Mouse (Mus musculus): ENCODE data around the gene Tap1.
A peak's percentile ranks its signal among the peaks of the same experiment; 100 is the strongest.
"Not testable (repeated sequence)": the region's sequence is repeated elsewhere in the genome, so short reads cannot be mapped to it uniquely, and the experiment has no call there.

The Tap1 gene

DNA sequence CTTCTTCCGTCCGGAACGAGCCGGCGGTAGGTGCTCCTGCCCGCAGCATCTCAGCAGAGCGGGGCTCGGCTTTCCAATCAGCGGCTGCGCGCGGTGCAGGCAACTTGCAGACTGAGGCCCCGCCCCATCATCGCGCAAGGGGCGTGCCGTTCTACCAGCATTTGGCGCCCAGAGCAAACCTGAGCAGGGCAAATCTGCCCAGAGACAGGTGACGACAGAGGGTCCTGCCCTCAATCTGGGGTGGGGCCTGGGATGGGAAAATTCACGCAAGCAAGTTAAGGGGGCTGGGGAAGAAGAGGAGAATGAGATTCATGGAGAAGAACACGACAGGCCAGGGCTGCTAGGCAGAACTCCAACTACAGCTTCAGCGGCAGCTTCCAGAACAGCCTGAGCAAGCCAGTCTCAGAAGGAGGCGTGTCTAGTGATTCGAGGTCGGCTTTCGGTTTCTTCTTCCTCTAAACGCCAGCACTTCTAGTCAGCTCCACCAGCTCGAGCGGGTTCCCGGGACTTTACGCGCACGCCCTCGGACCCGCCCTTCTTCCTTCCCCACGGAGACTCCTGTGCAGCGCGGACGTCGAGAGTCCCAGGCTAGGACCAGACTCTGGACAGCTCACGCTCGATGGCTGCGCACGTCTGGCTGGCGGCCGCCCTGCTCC lies at the start of gene Tap1, which contains the start of gene Psmb9:
Tap1 (plus strand) TSS at position 293 of the 656 bp plus-strand sequence.
Psmb9 (minus strand) TSS at position 504 of the 656 bp plus-strand sequence.
- DNase-seq (ENCODE audit: low spot score), result peak; percentile 99

DNA sequence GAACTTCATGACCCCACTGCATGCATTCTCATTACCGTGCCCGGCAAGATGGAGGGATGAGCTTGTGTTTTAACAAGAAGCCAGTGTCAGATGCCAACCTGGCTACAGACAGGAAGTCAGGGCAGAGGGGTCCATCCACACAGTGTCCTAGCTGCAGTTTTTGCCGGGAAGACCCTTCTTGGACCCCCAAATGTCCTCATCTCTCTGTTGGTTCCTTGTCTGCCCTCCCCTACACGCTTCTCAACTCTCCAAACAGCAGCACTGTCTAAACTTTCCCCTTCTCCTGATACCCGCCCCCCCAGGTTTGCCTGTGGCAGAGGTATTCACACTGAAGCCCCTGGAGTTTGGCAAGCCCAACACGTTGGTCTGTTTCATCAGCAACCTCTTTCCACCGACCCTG lies 49.8 kb upstream of the Tap1 start:
- DNase-seq (ENCODE audit: low spot score), result no peak

DNA sequence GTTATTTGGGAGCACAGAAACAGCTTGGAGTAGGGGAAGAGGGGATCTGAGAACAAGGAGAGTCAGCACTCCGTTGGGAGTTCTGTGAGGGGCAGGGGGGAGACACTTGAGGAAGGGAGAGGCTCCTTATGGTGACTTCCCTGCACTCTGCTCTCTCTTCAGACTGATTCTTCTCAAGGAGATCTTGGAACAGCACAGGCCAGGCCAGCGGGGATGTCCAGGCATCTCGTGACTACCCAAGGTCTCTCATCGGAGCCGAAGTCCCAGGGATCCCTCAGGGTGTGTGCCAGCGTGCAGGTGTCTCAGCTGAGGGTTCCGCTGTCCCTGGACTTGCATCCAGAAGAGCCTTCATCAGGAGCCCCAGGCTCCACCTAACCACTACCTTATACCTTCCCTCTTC lies 48.7 kb upstream of the Tap1 start:
- no peak for DNase-seq (ENCODE audit: low spot score)

DNA sequence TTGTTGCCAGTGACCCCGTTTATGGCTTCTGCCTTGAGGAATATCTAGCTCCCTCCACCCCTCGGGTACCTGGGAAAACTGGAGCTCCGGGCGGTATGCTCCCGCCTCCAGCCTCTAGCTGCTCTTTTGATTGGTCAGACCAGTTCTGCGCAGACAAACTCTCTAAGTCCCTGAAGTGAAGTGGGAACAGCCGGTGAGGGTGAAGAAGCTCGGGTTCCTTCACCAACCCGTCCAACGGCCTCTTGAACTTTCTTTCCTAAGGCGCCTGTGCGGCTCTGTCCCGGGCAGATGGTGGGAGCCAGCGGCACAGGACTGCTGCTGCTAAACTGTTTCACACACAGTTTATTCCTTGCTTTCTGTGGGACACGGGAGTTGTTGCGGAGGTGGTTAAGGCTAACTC lies 47.9 kb upstream of the Tap1 start:
- DNase-seq (ENCODE audit: low spot score), result no peak

DNA sequence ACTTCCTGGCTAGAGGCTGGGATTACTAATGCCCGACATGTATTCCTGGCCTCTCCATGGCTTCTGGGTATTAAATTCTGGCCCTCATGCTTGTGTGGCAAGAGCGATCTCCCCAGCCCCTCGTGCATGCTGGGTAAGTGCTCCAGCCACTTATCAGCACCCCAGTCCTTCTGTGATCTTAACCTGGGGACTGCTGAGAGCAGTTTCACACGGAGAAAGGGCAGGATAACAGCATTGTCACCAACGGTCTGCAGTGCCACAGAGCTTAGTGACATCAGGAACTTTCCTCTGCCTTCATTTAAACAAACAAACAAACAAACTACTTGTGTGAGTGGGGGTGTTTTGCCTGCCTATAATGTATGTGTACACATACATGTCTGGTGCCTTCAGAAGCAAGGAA lies 47.1 kb upstream of the Tap1 start:
- DNase-seq (ENCODE audit: low spot score), result no peak

DNA sequence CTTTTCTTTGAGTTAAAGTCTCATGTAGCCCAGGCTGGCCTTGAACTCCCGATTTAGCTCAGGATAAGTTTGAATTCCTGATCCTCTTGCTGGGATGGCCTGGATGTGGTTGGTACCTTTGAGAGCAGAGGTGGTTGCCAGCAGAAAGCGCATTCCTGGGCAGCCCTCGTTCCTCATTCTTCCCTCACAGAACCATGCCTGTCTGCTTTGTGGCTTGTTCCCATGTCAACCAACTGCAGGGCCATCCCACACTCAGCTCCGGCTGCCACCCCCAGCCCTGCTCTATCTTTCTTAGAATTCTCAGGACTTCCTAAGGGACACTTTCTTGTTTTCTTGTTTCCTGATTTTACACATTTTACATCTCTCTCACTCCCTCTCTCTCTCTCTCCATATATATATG lies 45.9 kb upstream of the Tap1 start:
- DNase-seq (ENCODE audit: low spot score), result no peak

DNA sequence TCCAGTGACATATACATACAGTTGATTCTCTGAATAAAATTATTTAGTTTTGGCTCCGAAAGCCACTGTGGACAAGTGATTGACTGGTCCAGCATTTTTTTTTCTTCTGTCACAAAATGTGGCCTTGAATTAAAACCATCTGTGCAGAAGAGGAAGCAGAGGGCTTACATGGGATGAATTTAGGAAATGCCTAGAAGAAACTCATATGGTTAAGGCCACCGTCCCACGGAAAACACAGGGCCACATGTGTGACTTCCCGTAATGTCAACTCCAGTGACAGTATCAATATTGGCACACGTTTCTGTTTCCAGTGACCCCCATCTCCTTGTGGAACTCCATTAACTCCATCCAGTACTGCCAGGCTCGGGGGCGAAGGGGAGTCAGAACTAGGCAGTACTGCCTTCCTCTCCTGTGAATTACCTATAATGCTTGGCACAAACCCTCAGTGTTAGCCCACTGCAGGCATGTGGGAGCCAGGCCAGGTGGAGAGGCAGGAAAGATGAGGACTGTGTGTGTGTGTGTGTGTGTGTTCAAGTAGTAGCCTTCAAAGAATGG lies 44.8 kb upstream of the Tap1 start:
- no peak for DNase-seq (ENCODE audit: low spot score)

DNA sequence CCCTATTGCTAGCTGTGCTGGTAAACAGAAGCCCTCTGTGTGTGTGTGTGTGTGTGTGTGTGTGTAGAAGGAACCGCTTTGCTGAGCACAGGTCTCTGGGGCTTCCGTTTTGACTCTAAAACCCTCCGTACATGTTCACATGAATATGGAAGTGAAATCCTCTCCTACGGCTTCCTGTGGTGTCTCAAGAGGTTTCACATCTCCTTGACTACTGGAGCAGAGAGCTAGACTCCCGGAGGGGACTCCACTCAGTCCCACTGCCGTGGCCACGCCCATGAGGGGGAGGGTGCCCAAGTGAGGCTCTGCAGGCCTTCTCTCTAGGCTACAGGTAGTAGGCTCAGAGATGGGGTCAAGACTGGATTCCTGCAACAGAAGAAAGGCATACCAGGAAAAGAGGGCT lies 44.3 kb upstream of the Tap1 start, which contains the start of gene H2-DMb2:
H2-DMb2 (plus strand) TSS at position 275 of the 400 bp plus-strand sequence.
- DNase-seq (ENCODE audit: low spot score), result no peak

DNA sequence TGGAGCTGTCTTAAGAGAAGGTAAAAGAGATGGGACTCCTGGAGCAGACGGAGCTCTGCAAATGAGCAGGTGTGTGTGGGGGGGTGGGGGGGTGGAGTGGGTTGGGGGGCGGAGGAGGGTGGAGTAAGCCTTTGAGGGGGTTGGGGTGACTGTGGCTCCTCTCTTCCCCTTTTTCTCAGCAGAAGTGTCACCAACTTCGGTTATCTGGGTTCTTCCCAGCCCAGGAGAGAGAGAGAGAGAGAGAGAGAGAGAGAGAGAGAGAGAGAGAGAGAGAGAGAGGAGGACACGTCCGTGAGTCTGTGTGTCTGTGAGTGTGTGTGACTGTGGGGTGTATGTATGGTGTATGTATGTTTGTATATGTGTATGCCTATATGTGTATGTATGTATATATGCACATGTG lies 43.9 kb upstream of the Tap1 start:
- DNase-seq (ENCODE audit: low spot score), result no peak

DNA sequence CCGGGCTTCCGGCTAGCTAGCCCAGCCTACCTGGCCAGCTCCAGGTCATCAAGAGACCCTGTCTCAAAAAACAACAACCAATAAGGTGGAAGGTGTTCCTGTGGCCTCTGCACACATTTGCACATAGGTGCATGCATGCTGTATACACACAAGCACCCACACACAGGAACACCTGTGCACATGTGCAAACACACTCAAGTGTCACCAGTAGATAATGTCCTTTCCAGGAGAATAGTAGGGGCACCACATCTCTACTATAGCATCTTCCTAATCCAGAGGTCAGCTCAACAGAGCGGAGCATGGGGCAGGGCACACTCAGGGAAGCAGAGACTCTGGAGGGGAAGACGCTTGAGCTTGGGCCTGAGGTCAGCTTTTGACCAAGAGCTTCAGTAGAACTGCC lies 43.1 kb upstream of the Tap1 start:
- not testable (repeated sequence) for DNase-seq (ENCODE audit: low spot score)

DNA sequence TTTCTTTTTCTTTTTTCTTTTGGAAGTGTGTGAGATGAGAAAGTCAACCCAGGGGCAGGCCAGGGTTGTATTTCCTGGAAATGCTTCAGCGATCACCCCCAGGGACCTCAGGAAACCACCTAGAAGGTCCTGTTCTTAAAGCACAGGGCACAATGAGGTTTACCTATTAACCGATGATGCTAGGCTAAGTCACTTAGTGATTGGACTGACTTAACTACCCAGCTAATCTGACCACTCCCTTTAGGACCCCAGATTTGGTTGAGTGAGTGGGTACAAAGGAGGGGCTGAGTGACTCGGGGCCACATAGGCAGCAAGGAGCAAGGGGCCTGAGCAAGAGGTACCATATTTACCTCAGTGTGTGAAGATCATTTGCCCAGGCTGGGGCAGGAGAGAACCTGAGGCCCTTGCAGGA lies 42.4 kb upstream of the Tap1 start:
- no peak for DNase-seq (ENCODE audit: low spot score)

DNA sequence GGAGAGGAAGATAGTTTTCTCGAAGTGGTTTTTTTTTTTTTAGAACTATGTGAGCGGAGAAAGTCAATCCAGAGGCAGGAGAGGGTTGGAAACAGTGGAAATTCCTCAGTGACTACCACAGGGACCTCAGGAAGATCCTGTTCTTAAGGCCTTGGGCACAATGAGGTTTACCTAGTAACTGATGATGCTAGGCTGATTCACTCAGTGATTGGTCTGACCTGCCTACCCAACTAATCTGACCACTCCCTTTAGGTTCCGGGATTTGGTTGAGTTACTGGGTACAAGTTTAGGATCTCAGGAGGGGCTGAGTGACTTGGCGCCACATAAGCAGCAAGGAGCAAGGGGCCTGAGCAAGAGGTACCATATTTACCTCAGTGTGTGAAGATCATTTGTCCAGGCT lies 34.4 kb upstream of the Tap1 start, which contains the start of gene H2-DMb1:
H2-DMb1 (plus strand) TSS at position 150 of the 400 bp plus-strand sequence.
- DNase-seq (ENCODE audit: low spot score), result peak; percentile 34

DNA sequence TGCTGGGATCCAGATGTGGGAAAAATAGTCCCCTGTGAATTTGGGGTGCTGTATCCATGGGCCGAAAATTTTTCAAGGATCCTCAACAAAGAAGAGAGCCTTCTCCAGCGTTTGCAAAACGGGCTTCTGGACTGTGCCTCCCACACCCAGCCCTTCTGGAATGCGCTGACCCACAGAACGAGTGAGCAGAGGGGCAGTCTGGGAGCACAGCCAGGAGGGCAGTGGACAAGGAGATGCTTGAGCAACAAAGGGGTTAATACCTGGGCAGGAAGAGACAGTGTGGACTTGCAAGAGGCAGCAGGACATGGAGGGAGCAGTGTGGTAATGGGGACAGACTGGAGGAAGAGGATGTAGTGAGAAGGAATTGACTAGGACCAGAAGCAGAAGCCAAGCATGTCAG lies 31.8 kb upstream of the Tap1 start:
- DNase-seq (ENCODE audit: low spot score), result no peak

DNA sequence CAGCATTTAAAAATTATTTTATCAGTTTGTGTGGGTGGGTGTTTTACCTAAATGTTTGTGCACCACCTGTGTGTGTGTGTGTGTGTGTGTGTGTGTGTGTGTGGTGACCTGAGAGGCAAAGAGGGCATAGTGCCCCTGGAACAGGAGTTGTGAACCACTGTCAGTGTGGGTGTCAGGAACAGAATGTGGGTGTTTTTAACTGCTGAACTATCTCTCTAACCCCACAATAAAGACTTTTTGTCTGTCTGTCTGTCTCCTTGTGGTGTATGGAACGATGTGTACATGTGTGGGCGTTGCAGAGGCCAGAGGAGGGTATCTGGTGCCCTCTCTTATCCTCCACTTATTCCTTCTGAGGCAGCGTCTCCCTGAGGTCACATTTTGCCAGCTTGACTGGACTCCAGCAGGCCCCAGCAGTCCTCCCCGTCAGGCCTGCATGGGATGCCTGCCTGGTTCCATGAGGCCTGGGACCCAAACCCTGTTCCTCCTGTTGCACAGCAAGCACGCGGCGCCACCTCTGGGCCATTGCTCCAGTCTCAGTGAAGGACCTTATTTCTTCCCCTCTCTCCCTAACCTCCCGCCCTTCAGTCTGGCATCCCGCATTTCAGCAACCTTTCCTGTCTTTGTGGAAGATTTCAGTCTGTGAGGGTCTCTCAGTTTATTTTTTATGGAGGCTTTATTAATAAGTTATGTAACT lies 23.0 kb upstream of the Tap1 start:
- DNase-seq (ENCODE audit: low spot score), result no peak

DNA sequence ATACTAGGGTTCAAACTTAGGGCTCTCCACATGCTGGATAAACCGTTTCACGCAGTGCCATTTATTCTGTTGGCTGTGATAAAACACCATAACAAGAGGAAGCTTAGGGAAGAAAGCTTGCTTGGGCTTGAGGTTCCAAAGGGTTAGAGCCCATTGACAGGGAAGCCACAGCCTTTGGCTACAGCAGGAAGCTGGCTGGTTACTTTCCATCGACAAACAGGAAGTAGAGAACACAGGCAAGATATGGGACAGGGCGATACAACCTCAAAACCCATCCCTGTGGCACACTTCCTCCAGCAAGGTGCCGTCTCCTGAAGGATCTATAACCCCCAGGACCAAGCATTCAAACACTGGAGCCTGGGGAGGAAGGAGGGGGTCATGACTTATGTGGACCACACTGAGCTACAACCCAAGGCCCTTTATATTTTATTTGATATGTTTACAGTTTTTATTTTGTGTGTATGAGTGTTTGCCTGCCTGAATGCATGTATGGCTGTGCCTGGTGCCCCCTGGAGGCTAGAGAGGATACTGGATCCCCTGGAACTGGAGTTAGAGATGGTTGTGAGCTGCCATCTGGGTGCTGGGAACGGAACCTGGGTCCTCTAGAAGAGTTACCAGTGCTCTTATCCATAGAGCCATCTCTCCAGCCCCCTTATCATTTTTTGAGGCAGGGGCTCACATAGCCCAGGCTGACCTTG lies 22.2 kb upstream of the Tap1 start:
- DNase-seq (ENCODE audit: low spot score), result no peak

DNA sequence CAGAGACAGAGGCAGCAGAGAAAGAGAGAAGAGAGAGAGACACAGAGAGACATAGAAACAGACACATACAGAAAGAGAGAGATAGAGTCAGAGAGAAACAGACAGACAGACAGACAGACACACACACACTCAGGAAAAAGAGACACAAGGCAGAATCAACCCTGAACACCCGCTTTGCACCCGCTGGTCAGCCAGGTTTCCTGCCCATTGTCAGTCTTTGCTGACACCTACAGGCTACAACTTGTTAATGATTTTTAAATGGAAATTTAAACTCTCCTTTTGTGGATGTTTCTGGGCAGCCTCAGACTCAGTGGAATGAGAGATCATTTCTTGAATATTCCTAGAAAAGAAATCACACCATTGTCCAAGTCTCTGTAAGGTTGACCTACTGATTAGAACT lies 18.1 kb upstream of the Tap1 start:
- DNase-seq (ENCODE audit: low spot score), result no peak

DNA sequence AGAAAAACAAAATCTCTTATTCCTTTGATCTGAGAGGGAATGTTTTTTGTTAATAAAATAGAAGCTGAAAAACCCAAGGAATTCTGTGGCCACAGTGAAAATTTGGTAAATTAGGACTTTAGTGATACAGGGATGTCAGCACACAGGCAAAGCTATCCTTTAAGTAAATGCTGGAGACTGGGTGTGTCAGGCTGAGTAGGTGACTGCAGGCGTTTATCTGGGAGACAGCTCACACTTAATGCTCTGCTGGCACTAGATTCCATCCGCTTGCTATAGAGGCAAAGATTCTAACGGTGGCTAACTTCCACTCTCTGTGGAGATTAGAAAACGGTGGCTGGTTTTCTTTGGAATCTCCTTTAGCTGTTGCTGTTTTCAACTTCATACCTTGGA lies 16.9 kb upstream of the Tap1 start:
- no peak for DNase-seq (ENCODE audit: low spot score)

DNA sequence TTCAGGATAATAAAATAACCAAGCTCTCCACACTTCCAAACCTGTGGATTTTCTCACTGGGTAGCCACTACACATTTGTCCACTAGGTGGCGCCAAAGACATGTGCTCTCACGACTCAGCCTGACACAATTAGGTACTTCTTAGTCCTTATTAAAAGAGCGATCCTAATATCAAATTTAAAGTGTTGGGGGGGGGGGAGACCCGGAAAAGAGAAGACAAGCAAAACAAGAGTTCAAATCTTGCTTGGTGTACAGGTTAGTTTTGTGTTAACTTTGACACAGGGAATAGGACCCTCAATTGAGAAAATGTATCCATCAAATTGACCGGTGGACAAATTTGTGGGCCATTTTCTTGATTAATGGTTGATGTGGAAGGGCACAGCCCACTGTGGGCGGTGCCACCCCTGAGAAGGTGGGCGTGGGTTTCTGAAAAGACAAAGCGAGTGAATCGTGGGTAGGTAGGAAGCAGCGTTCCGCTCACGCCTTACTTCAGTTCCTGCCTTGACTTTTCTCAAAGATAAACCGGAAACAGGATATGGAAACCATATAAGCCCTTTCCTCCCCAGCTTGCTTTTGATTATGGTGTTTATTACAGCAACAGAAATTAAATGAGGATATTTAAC lies 16.4 kb upstream of the Tap1 start:
- peak; percentile 81 for DNase-seq (ENCODE audit: low spot score)

DNA sequence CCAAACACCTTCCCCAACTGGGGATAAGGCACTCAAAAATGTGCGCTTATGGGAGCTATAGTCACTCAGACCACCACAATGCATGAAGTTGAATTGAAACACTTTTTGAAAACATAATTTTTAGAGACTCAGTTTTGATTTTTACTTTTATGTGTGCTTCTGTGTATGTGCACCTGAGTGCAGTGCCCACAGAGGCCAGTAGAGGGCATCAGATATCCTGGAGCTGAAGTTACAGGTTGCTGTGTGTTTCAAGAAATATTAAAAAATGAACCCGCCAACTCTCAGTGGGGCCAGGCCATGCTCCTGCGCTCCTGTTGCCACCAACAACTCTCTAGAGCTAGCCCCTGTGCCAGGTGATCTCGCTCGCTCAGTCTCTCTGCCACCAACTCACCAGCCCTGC lies 14.8 kb upstream of the Tap1 start:
- DNase-seq (ENCODE audit: low spot score), result no peak

DNA sequence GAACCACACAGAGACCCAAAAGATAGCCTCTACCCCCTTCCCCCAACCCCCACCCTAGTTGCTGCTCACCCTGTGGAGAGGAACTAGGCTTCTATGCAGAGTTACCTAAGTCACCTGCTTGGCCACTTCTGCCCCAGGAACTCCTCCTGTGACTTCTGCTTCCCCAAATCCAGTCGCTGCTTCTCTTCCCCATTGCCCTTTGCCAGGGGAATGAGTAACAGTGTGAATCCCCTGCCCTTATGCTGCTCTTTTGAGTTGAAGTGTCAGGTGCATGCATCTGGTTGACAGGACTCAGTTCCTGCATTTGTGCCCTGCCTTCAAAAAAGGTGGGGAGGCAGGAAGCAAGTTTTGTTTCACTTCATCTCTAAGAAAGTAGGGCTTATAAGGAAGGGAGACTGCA lies 13.3 kb upstream of the Tap1 start:
- DNase-seq (ENCODE audit: low spot score), result no peak

DNA sequence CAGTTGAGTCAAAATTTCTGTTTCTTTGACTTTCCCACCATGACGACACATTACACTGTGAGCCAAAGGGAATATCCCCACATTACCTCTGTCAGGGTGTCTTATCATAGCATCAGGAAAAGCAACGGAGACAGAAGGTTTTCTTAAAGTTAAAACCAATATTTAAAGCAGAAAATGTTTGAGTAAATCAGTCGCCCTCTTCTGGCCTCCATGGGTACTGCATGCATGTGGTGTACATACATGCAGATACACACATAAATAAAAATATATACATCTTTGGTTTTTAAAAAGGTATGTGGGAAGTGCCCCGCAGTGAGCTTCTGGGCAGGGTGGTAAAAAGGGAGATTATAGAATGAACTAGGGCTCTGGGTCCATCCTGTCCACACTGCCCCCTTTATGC lies 10.2 kb upstream of the Tap1 start:
- no peak for DNase-seq (ENCODE audit: low spot score)

DNA sequence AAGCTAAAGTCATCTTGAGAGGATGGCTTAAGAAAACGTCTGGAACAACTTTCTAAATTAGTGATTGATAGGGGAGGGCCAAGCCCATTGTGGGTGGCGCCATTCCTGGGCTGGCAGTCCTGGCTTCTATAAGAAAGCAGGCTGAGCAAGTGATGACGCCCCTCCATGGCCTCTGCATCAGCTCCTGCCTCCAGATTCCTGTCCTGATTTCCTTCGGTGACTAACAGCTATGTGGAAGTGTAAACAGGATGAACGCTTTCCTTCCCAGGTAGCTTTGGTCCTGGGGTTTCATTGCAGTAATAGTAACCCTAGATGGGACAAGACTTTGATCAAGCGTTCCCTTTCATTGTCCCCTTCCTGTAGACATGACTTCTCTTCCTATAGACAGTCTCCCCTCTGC lies 8.3 kb upstream of the Tap1 start:
- DNase-seq (ENCODE audit: low spot score), result no peak

All from urinary bladder, postnatal 25 days (tissue).